Mouse (Mus musculus): ENCODE data around the gene Tarsl2. TPM values are rescaled to one million over a fixed set of nuclear protein-coding genes. Genes with fewer than 3 reads are reported as not detected.
A peak's percentile ranks its signal among the peaks of the same experiment; 100 is the strongest.

Gene Tarsl2
- total RNA-seq, 2 experiments from 2014 or later: 12.7 to 18.1 TPM

GRCm38 (mm10) chr7:65650662-65651061, 6.0 kb downstream of the Tarsl2 start:
- DNase-seq (ENCODE audit: low spot score in 2 of 2): no peak

GRCm38 (mm10) chr7:65657490-65658120, 12.9 kb downstream of the Tarsl2 start:
- DNase-seq (ENCODE audit: low spot score in 2 of 2): no peak

GRCm38 (mm10) chr7:65663225-65663790, 18.6 kb downstream of the Tarsl2 start:
- no peak for DNase-seq (ENCODE audit: low spot score in 2 of 2)

GRCm38 (mm10) chr7:65663886-65664285, 19.2 kb downstream of the Tarsl2 start:
- DNase-seq (ENCODE audit: low spot score in 2 of 2): no peak

GRCm38 (mm10) chr7:65667491-65667890, 22.8 kb downstream of the Tarsl2 start:
- DNase-seq (ENCODE audit: low spot score in 2 of 2): no peak

- DNase-seq (ENCODE audit: low spot score in 2 of 2): no peak
Measured at GRCm38 (mm10) chr7:65678050-65678449, 33.4 kb downstream of the Tarsl2 start.

- DNase-seq (ENCODE audit: low spot score in 2 of 2): no peak
Measured at GRCm38 (mm10) chr7:65678900-65679595, 34.4 kb downstream of the Tarsl2 start.

- no peak for DNase-seq (ENCODE audit: low spot score in 2 of 2)
Measured at GRCm38 (mm10) chr7:65681166-65681565, 36.5 kb downstream of the Tarsl2 start.

- DNase-seq (ENCODE audit: low spot score in 2 of 2): no peak
Measured at GRCm38 (mm10) chr7:65684256-65684835, 39.6 kb downstream of the Tarsl2 start.

- DNase-seq (ENCODE audit: low spot score in 2 of 2): no peak
Measured at GRCm38 (mm10) chr7:65686664-65687063, 42.0 kb downstream of the Tarsl2 start.

GRCm38 (mm10) chr7:65690869-65691268, 46.2 kb downstream of the Tarsl2 start, which contains the start of gene Tm2d3:
TSS of gene Tm2d3 (plus strand) at chr7:65691169.
- DNase-seq (ENCODE audit: low spot score in 2 of 2): no peak

- DNase-seq (ENCODE audit: low spot score in 2 of 2): no peak
Measured at GRCm38 (mm10) chr7:65691929-65692605, 47.4 kb downstream of the Tarsl2 start.

- DNase-seq (ENCODE audit: low spot score in 2 of 2): peak in 1 of 2 experiments; percentile 8
Measured at GRCm38 (mm10) chr7:65692883-65693282, 48.2 kb downstream of the Tarsl2 start.

GRCm38 (mm10) chr7:65693301-65693821, 48.7 kb downstream of the Tarsl2 start:
- DNase-seq (ENCODE audit: low spot score in 2 of 2): peak; percentile 89 to 92

GRCm38 (mm10) chr7:65696450-65696849, 51.8 kb downstream of the Tarsl2 start:
- no peak for DNase-seq (ENCODE audit: low spot score in 2 of 2)

GRCm38 (mm10) chr7:65702076-65702475, 57.4 kb downstream of the Tarsl2 start:
- DNase-seq (ENCODE audit: low spot score in 2 of 2): no peak

- peak; percentile 83 to 85 for DNase-seq (ENCODE audit: low spot score in 2 of 2)
Measured at GRCm38 (mm10) chr7:65704818-65705242, 60.1 kb downstream of the Tarsl2 start.

- no peak for DNase-seq (ENCODE audit: low spot score in 2 of 2)
Measured at GRCm38 (mm10) chr7:65708506-65708905, 63.8 kb downstream of the Tarsl2 start.

GRCm38 (mm10) chr7:65710301-65710700, 65.6 kb downstream of the Tarsl2 start:
- no peak for DNase-seq (ENCODE audit: low spot score in 2 of 2)

- DNase-seq (ENCODE audit: low spot score in 2 of 2): no peak
Measured at GRCm38 (mm10) chr7:65713782-65714181, 69.1 kb downstream of the Tarsl2 start.

- no peak for DNase-seq (ENCODE audit: low spot score in 2 of 2)
Measured at GRCm38 (mm10) chr7:65714304-65714703, 69.6 kb downstream of the Tarsl2 start.

Measured in adrenal gland, adult 18-20 months (tissue).